Mouse (Mus musculus): ENCODE measurements around the gene Tgfbr3. TPM values are rescaled to one million over a fixed set of nuclear protein-coding genes. Genes with fewer than 3 reads are reported as not detected.

The Tgfbr3 gene
- total RNA-seq, 2 experiments from 2014 or later = 19.8 to 21.4 TPM

GRCm38 (mm10) chr5:107166659-107167370 is 122.6 kb downstream of the Tgfbr3 start:
- peak overlapping the region; percentile 49 for H3K4me3 ChIP-seq
- peak overlapping the region; percentile 88 for H3K27ac ChIP-seq
- no peak for TF ChIP-seq CTCF (conservative IDR thresholded peaks at IDR 0.05)
- no peak for DNase-seq (ENCODE audit: low spot score in 2 of 2)

- Histone ChIP-seq H3K4me3 (no peak overlapping the region), H3K27ac (no peak overlapping the region)
- TF ChIP-seq CTCF (conservative IDR thresholded peaks at IDR 0.05) = no peak
- DNase-seq (ENCODE audit: low spot score in 2 of 2) = no peak
Observed at GRCm38 (mm10) chr5:107165734-107166133, 123.7 kb downstream of the Tgfbr3 start.

DNA sequence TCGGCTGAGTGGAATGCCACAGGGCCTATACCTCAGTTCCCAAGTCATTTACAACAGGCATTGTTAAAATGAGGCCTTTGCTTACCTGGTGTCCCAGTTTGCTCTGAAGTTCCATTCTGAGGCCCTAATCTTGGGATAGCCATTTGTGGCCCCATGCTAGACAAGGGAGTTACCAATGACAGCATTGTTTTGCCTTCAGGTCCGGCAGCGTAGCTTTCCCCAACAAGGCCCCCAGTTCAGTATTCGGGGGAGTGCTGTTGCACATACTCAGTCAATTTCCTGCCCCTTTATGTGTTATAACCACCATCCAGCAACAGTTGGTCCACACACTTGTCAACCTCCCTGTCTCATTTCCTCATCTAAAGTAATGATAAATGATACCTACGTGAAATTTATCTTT is 124.2 kb downstream of the Tgfbr3 start:
- DNase-seq (ENCODE audit: low spot score in 2 of 2) = no peak
- no peak for TF ChIP-seq CTCF (conservative IDR thresholded peaks at IDR 0.05)
- H3K4me3 ChIP-seq = no peak overlapping the region
- no peak overlapping the region for H3K27ac ChIP-seq

DNA sequence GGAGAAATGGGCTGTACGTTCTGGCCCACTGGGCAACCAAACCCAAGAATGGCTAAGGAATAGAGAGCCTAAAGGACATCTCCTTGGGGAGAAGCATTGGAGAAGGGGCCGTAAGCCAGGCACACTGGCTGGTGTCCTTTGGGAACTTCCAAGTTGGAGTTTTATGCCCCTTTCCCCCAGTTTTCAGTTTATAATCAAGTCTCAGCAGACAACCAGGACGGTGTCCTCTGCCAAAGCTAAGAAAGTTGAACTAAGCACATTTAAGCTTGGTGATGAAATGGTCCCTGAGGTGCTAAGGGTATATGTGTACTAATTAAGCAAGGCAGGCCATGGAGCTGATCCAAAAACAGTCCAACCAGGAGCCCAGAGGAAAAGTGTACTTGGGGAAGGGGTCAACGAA is 124.6 kb downstream of the Tgfbr3 start:
- TF ChIP-seq CTCF (conservative IDR thresholded peaks at IDR 0.05) = no peak
- Histone ChIP-seq H3K4me3 (no peak overlapping the region), H3K27ac (no peak overlapping the region)
- DNase-seq (ENCODE audit: low spot score in 2 of 2) = no peak

DNA sequence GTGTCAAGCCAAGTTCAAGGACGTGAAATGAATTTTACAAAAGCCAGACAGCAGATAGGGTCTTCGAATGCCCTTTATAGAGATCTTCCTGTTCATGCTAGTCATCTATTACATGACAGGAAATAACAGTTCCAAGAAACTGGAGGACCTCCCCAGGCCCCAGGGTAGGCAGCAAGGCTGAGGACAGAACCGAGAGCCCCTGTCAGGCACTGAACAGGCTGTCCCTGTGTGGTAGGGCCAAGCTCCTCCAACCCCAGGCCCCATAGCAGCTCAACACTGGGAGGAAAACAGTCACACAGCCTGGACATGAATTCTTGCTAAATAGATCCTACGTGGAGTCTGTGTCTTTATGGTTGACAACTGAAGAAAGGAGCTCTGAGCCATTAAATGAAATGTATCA is 125.3 kb downstream of the Tgfbr3 start:
- no peak for TF ChIP-seq CTCF (conservative IDR thresholded peaks at IDR 0.05)

GRCm38 (mm10) chr5:107163336-107163735 is 126.1 kb downstream of the Tgfbr3 start:
- Histone ChIP-seq H3K27ac (no peak overlapping the region), H3K4me3 (no peak overlapping the region)
- DNase-seq (ENCODE audit: low spot score in 2 of 2) = no peak
- no peak for TF ChIP-seq CTCF (conservative IDR thresholded peaks at IDR 0.05)

More for the DNA sequence above, 125.3 kb downstream of the Tgfbr3 start:
- Histone ChIP-seq H3K4me3 (no peak overlapping the region), H3K27ac (no peak overlapping the region)
- no peak for DNase-seq (ENCODE audit: low spot score in 2 of 2)

DNA sequence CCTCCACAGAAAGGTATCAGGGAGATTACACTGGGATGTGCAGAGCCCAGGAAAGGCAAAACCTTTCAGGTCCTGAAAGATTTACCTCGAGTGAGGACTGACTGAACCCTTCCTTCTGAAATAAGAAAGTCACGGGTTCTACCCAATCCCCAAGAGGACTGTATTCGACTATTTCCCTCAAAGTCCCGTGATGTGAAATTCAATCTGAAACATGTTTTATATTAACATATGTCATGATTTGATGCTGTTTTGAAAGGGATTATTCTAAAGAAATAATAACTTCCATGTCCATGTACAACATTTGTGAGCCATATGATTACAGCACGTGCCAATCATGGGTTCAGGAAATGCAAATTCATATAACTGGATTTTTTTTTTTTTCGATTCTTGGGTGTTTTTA is 126.6 kb downstream of the Tgfbr3 start:
- Histone ChIP-seq H3K4me3 (no peak overlapping the region), H3K27ac (no peak overlapping the region)
- no peak for DNase-seq (ENCODE audit: low spot score in 2 of 2)
- TF ChIP-seq CTCF (conservative IDR thresholded peaks at IDR 0.05) = no peak

GRCm38 (mm10) chr5:107162319-107162718 is 127.1 kb downstream of the Tgfbr3 start:
- no peak overlapping the region for H3K4me3 ChIP-seq
- no peak overlapping the region for H3K27ac ChIP-seq
- TF ChIP-seq CTCF (conservative IDR thresholded peaks at IDR 0.05) = no peak
- DNase-seq (ENCODE audit: low spot score in 2 of 2) = no peak

GRCm38 (mm10) chr5:107159914-107160890 is 129.2 kb downstream of the Tgfbr3 start:
- no peak for TF ChIP-seq CTCF (conservative IDR thresholded peaks at IDR 0.05)
- DNase-seq (ENCODE audit: low spot score in 2 of 2) = no peak
- peak overlapping the region; percentile 5; the same call in 1 of the 2 replicates for H3K27ac ChIP-seq
- no peak overlapping the region for H3K4me3 ChIP-seq

- H3K27ac ChIP-seq = no peak overlapping the region
- no peak for TF ChIP-seq CTCF (conservative IDR thresholded peaks at IDR 0.05)
- no peak for DNase-seq (ENCODE audit: low spot score in 2 of 2)
- no peak overlapping the region for H3K4me3 ChIP-seq
Observed at GRCm38 (mm10) chr5:107158531-107159178, 130.8 kb downstream of the Tgfbr3 start.

DNA sequence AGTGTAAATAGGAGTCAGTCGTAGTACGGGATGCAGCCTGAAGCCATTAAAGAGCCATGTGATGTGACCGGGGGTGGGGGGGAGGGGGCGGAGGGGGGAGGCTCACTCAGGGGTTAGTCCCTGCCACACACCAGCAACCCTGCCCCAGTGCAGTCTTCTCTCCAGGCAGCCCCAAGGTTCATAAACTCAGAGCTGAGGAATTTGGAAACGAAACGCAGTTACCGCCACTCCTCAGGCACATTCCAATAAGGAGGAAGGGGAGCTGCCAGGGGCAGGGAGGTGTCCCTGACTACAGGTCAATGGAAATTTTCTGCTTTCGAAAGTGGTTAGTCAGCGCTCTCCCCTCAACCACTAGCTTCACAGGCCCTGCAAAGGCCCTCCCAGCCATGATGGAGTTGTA is 132.0 kb downstream of the Tgfbr3 start:
- TF ChIP-seq CTCF (conservative IDR thresholded peaks at IDR 0.05) = no peak
- DNase-seq (ENCODE audit: low spot score in 2 of 2) = no peak
- Histone ChIP-seq H3K4me3 (no peak overlapping the region), H3K27ac (no peak overlapping the region)

GRCm38 (mm10) chr5:107156096-107156495 is 133.3 kb downstream of the Tgfbr3 start:
- Histone ChIP-seq H3K4me3 (no peak overlapping the region), H3K27ac (no peak overlapping the region)
- TF ChIP-seq CTCF (conservative IDR thresholded peaks at IDR 0.05) = no peak
- DNase-seq (ENCODE audit: low spot score in 2 of 2) = no peak

GRCm38 (mm10) chr5:107152989-107153388 is 136.4 kb downstream of the Tgfbr3 start:
- H3K4me3 ChIP-seq = no peak overlapping the region
- DNase-seq (ENCODE audit: low spot score in 2 of 2) = no peak
- no peak for TF ChIP-seq CTCF (conservative IDR thresholded peaks at IDR 0.05)
- no peak overlapping the region for H3K27ac ChIP-seq
